Mouse (Mus musculus) brain, embryonic 14.5 days (tissue): ENCODE results near the gene F13a1. TPM values are rescaled to one million over a fixed set of nuclear protein-coding genes. Genes with fewer than 3 reads are reported as not detected.

Experiments
- DNase-seq: peaks from one replicate; pipeline ENCODE4 v3.0.0-alpha.2; 2011; ENCODE audit warnings: low read depth
- CTCF ChIP-seq: fragments of 200-500 bp; IDR thresholded peaks from 2 replicates; pipeline ENCODE4 v1.5.1; 2012; ENCODE audit warnings: inconsistent platforms, mild to moderate bottlenecking, moderate library complexity, borderline replicate concordance; ENCODE audit not compliant: insufficient read depth, insufficient read length; ENCODE audit errors: extremely low read depth
- POLR2A ChIP-seq: fragments of 200-500 bp; IDR thresholded peaks from 2 replicates; pipeline ENCODE4 v1.6.1; 2012; ENCODE audit warnings: mild to moderate bottlenecking, inconsistent platforms, borderline replicate concordance; ENCODE audit not compliant: poor library complexity, insufficient read depth, insufficient read length, severe bottlenecking; ENCODE audit errors: extremely low read depth
- polyA plus RNA-seq: library from polyadenylated mRNA; depleted of rRNA; stranded (reverse); fragments of >200 nt; gene quantifications from 2 replicates; pipeline ENCODE4 v1.2.3, GENCODE M21; 2012; rRNA removed

Gene F13a1
- polyA plus RNA-seq: 4.3 and 6.0 TPM in 2 replicates

GRCm38 (mm10) chr13:37050126-37050525, at the start of gene F13a1:
TSS of gene F13a1 (minus strand) at chr13:37050244.
- TF ChIP-seq CTCF (no peak), POLR2A (no peak)

GRCm38 (mm10) chr13:37091620-37092019, 41.6 kb upstream of the F13a1 start:
- no peak for DNase-seq
- TF ChIP-seq CTCF (no peak), POLR2A (no peak)

More at GRCm38 (mm10) chr13:37050126-37050525, at the start of gene F13a1:
- DNase-seq: no peak

GRCm38 (mm10) chr13:37089104-37089503, 39.1 kb upstream of the F13a1 start:
- peak; percentile 48 for DNase-seq
- TF ChIP-seq CTCF (no peak), POLR2A (no peak)

GRCm38 (mm10) chr13:37081506-37082241, 31.6 kb upstream of the F13a1 start:
- DNase-seq: peak; percentile 83
- TF ChIP-seq CTCF (no peak), POLR2A (no peak)

GRCm38 (mm10) chr13:37071390-37071789, 21.3 kb upstream of the F13a1 start:
- no peak for DNase-seq
- TF ChIP-seq POLR2A (no peak), CTCF (no peak)

- no peak for DNase-seq
These were observed 20.8 kb upstream of the F13a1 start for GRCm38 (mm10) chr13:37070824-37071223.

GRCm38 (mm10) chr13:37060810-37061209, 10.8 kb upstream of the F13a1 start:
- DNase-seq: no peak
- TF ChIP-seq POLR2A: no peak
- no peak for TF ChIP-seq CTCF

More at GRCm38 (mm10) chr13:37070824-37071223, 20.8 kb upstream of the F13a1 start:
- TF ChIP-seq POLR2A (no peak), CTCF (no peak)

- no peak for DNase-seq
- no peak for TF ChIP-seq POLR2A
- TF ChIP-seq CTCF: no peak
These were observed 6.6 kb upstream of the F13a1 start for GRCm38 (mm10) chr13:37056662-37057061.

GRCm38 (mm10) chr13:37049631-37050030, 413 bp downstream of the F13a1 start:
- no peak for DNase-seq
- TF ChIP-seq POLR2A (no peak), CTCF (no peak)

GRCm38 (mm10) chr13:37049018-37049417, 1.0 kb downstream of the F13a1 start:
- DNase-seq: no peak
- TF ChIP-seq CTCF (no peak), POLR2A (no peak)

GRCm38 (mm10) chr13:37045005-37045404, 5.0 kb downstream of the F13a1 start:
- peak; percentile 44; the same call in 1 of the 2 replicates for TF ChIP-seq CTCF
- no peak for TF ChIP-seq POLR2A
- no peak for DNase-seq

- TF ChIP-seq POLR2A (no peak), CTCF (no peak)
- DNase-seq: peak; percentile 26
These were observed 15.3 kb downstream of the F13a1 start for GRCm38 (mm10) chr13:37034745-37035144.
